Mouse (Mus musculus) embryonic facial prominence, embryonic 11.5 days (tissue): Measurements from ENCODE around the gene Zfp82. TPM values are rescaled to one million over a fixed set of nuclear protein-coding genes. Genes with fewer than 3 reads are reported as not detected.

Source experiments
- ATAC-seq: fragments of 200-750 bp; cut with Nextera tagmentation; replicated peaks from 2 replicates; pipeline ENCODE4 v1.8.0; 2017; ENCODE audit warnings: low read depth; ENCODE audit not compliant: insufficient number of reproducible peaks, low FRiP score, low TSS enrichment
- DNase-seq: peaks from one replicate; pipeline ENCODE4 v3.0.0-alpha.2; 2015; ENCODE audit warnings: low spot score
- H3K27ac ChIP-seq: fragments of 300-500 bp; sonication (generic); replicated peaks from 2 replicates; pipeline ENCODE4 v1.5.1; 2014; ENCODE audit warnings: mild to moderate bottlenecking, low read depth, low read length, control low read depth
- H3K27me3 ChIP-seq: fragments of 300-500 bp; sonication (generic); 2 replicates; pipeline ENCODE4 v1.6.1; 2014; ENCODE audit warnings: mild to moderate bottlenecking, low read length, moderate library complexity, mixed read lengths; ENCODE audit not compliant: control insufficient read depth, insufficient read depth
- H3K36me3 ChIP-seq: fragments of 300-500 bp; sonication (generic); replicated peaks from 2 replicates; pipeline ENCODE4 v1.6.1; 2014; ENCODE audit warnings: low read depth, mild to moderate bottlenecking, low read length, moderate library complexity, mixed read lengths; ENCODE audit not compliant: control insufficient read depth, insufficient read depth
- H3K4me1 ChIP-seq: fragments of 300-500 bp; sonication (generic); 2 replicates; pipeline ENCODE4 v1.6.1; 2014; ENCODE audit warnings: low read length, mixed read lengths; ENCODE audit not compliant: control insufficient read depth, insufficient read depth
- H3K4me2 ChIP-seq: fragments of 300-500 bp; sonication (generic); 2 replicates; pipeline ENCODE4 v1.6.1; 2014; ENCODE audit warnings: low read depth, mild to moderate bottlenecking, control low read depth, low read length, moderate library complexity
- H3K4me3 ChIP-seq: fragments of 300-500 bp; sonication (generic); 2 replicates; pipeline ENCODE4 v1.5.1; 2014; ENCODE audit warnings: low read depth, low read length, control low read depth
- H3K9ac ChIP-seq: fragments of 300-500 bp; sonication (generic); replicated peaks from 2 replicates; pipeline ENCODE4 v1.6.1; 2014; ENCODE audit warnings: mild to moderate bottlenecking, control low read depth, low read length
- H3K9me3 ChIP-seq: fragments of 300-500 bp; sonication (generic); replicated peaks from 2 replicates; pipeline ENCODE4 v1.6.1; 2016; ENCODE audit warnings: mild to moderate bottlenecking, low read length, inconsistent platforms, mixed read lengths; ENCODE audit not compliant: control insufficient read depth
- WGBS: fragments of 180-500 bp; shearing (Covaris S2); extraction: QIAGEN DNeasy Blood & Tissue Kit; methylation state at CpG from one replicate; pipeline ENCODE4 v1.1.7; 2014; 5-methylcytosine and 5-hydroxymethylcytosine counted together
- polyA plus RNA-seq: library from polyadenylated mRNA; unstranded; fragments of >200 nt; fragmentation: Nextera tagmentation; extraction: Ambion mirVana; gene quantifications from 2 replicates; pipeline ENCODE4 v1.2.1, GENCODE M21; 2014

Gene Zfp82
- polyA plus RNA-seq, 1 experiment from 2014 or later = 4.2 TPM

GRCm38 (mm10) chr7:30031379-30031778 is 41.3 kb downstream of the Zfp82 start:
- Histone ChIP-seq H3K27ac (no peak overlapping the region), H3K9ac (no peak overlapping the region), H3K4me2 (no peak overlapping the region), H3K9me3 (no peaks in the 10 kb centered on the region), H3K27me3 (no peaks in the 10 kb centered on the region), H3K4me1 (no peaks in the 10 kb centered on the region), H3K36me3 (peaks cover 1% of the 10 kb centered on the region; the same call in 1 of the 2 replicates), H3K4me3 (no peak overlapping the region)
- ATAC-seq (no peak), DNase-seq (no peak)
- WGBS = 89% methylated on average over 3 of the region's 3 CpGs

GRCm38 (mm10) chr7:30030677-30031076 is 42.0 kb downstream of the Zfp82 start:
- no peak for DNase-seq
- Histone ChIP-seq H3K9me3 (no peaks in the 10 kb centered on the region), H3K4me2 (no peak overlapping the region), H3K27me3 (no peaks in the 10 kb centered on the region), H3K4me3 (no peak overlapping the region), H3K4me1 (no peaks in the 10 kb centered on the region), H3K9ac (no peak overlapping the region), H3K27ac (no peak overlapping the region), H3K36me3 (peaks cover 6% of the 10 kb centered on the region; the same call in 1 of the 2 replicates)
- 25% methylated on average over 6 of the region's 6 CpGs for WGBS
- no peak for ATAC-seq

- Histone ChIP-seq H3K36me3 (peaks cover 8% of the 10 kb centered on the region; the same call in 1 of the 2 replicates), H3K27ac (no peak overlapping the region), H3K4me2 (no peak overlapping the region), H3K4me1 (no peaks in the 10 kb centered on the region), H3K4me3 (no peak overlapping the region), H3K9ac (no peak overlapping the region), H3K27me3 (no peaks in the 10 kb centered on the region), H3K9me3 (no peaks in the 10 kb centered on the region)
- ATAC-seq = no peak
- no peak for DNase-seq
- 87% methylated on average over 3 of the region's 3 CpGs for WGBS
Observed at GRCm38 (mm10) chr7:30028572-30028971, 44.1 kb downstream of the Zfp82 start.

- DNase-seq (no peak), ATAC-seq (no peak)
- Histone ChIP-seq H3K27ac (no peak overlapping the region), H3K4me1 (no peaks in the 10 kb centered on the region), H3K27me3 (no peaks in the 10 kb centered on the region), H3K4me3 (no peak overlapping the region), H3K9ac (no peak overlapping the region), H3K4me2 (no peak overlapping the region), H3K9me3 (no peaks in the 10 kb centered on the region), H3K36me3 (peaks cover 20% of the 10 kb centered on the region)
- 56% methylated on average over 4 of the region's 4 CpGs for WGBS
Observed at GRCm38 (mm10) chr7:30027331-30027730, 45.4 kb downstream of the Zfp82 start.

GRCm38 (mm10) chr7:30025358-30025757 is 47.3 kb downstream of the Zfp82 start:
- DNase-seq (no peak), ATAC-seq (no peak)
- Histone ChIP-seq H3K4me2 (no peak overlapping the region), H3K27me3 (no peaks in the 10 kb centered on the region), H3K27ac (no peak overlapping the region), H3K4me1 (no peaks in the 10 kb centered on the region), H3K9me3 (no peaks in the 10 kb centered on the region), H3K36me3 (peaks cover 21% of the 10 kb centered on the region), H3K9ac (no peak overlapping the region), H3K4me3 (no peak overlapping the region)
- WGBS = 82% methylated on average over 5 of the region's 5 CpGs

GRCm38 (mm10) chr7:30023800-30024199 is 48.9 kb downstream of the Zfp82 start:
- Histone ChIP-seq H3K9ac (no peak overlapping the region), H3K9me3 (no peaks in the 10 kb centered on the region), H3K27me3 (no peaks in the 10 kb centered on the region), H3K4me2 (no peak overlapping the region), H3K4me1 (no peaks in the 10 kb centered on the region), H3K27ac (no peak overlapping the region), H3K36me3 (peaks cover 23% of the 10 kb centered on the region), H3K4me3 (no peak overlapping the region)
- no peak for ATAC-seq
- WGBS = 90% methylated on average over 8 of the region's 8 CpGs
- no peak for DNase-seq

- Histone ChIP-seq H3K9me3 (no peaks in the 10 kb centered on the region), H3K27me3 (no peaks in the 10 kb centered on the region), H3K4me2 (no peak overlapping the region), H3K4me3 (no peak overlapping the region), H3K4me1 (no peaks in the 10 kb centered on the region), H3K9ac (no peak overlapping the region), H3K36me3 (peaks cover 26% of the 10 kb centered on the region), H3K27ac (no peak overlapping the region)
- ATAC-seq (no peak), DNase-seq (no peak)
- WGBS = 95% methylated on average over 9 of the region's 9 CpGs
Observed at GRCm38 (mm10) chr7:30023324-30023723, 49.4 kb downstream of the Zfp82 start.

- no peak overlapping the region for H3K4me2 ChIP-seq
- no peaks in the 10 kb centered on the region for H3K9me3 ChIP-seq
- ATAC-seq (no peak), DNase-seq (no peak)
- H3K27ac ChIP-seq = no peak overlapping the region
- no peaks in the 10 kb centered on the region for H3K27me3 ChIP-seq
- no peaks in the 10 kb centered on the region for H3K4me1 ChIP-seq
- peaks cover 27% of the 10 kb centered on the region for H3K36me3 ChIP-seq
- H3K4me3 ChIP-seq = no peak overlapping the region
- WGBS = 82% methylated on average over 2 of the region's 2 CpGs
- no peak overlapping the region for H3K9ac ChIP-seq
Observed at GRCm38 (mm10) chr7:30019543-30019942, 53.2 kb downstream of the Zfp82 start.
